Mouse (Mus musculus): ENCODE results near the gene Catsper2.
"Not testable (repeated sequence)": the region's sequence is repeated elsewhere in the genome, so short reads cannot be mapped to it uniquely, and the experiment has no call there.

Catsper2 gene

DNA sequence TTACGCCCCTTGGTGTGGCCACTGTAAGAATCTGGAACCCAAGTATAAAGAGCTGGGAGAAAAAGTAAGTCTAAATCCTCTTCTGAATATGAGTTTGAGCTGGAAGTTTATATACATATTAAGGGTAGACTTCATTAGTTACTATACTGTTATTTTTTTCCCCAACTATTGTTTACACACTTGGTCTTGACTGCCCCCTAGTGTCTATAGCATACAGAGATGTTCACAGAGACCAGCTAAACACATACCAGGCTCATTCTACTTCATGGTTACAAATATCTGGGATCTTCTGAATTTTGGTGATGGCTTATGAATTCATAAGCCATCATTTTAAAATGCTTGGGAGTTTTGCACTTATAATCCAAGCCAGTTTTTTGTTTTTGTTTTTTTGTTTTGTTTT, 21.3 kb upstream of the Catsper2 start:
- DNase-seq (ENCODE audit: low spot score), result peak; percentile 48

DNA sequence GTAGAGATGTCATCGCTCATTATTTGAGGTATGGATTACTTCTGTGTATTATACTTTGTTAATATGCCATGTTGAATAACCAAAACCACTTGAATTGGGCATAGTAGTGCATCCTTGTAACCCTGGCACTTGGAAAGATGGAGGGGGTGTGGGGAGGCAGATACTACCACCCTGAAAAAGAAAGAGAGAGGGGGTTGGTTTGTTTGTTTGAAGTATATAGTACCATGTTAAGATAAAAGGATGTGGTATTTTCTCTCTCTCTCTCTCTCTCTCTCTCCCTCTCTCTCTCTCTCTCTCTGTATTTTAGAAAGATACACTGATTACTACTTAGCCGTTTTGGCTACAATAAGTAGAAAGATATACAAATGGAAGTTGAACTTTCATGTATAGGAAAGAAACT, 12.3 kb upstream of the Catsper2 start:
- no peak for DNase-seq (ENCODE audit: low spot score)

DNA sequence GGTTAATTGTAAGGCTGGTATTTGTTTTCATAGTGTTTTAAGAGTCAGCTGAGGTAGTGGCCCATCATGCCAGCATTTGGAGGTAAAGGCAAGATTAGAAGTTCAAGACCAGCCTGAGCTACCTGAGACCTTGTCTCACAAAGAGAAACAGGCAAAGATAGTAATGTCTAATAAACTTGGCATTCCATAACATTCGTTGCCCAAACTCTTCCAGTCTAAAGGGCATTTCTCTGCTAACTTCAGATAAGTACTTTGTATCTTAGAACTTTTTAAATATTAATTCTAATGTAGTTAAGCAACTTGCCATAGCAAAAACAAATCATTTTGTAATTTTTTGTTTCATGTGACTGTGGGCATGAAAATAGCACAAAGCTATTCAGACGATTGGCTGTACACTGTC, 9.6 kb upstream of the Catsper2 start:
- DNase-seq (ENCODE audit: low spot score), result no peak

DNA sequence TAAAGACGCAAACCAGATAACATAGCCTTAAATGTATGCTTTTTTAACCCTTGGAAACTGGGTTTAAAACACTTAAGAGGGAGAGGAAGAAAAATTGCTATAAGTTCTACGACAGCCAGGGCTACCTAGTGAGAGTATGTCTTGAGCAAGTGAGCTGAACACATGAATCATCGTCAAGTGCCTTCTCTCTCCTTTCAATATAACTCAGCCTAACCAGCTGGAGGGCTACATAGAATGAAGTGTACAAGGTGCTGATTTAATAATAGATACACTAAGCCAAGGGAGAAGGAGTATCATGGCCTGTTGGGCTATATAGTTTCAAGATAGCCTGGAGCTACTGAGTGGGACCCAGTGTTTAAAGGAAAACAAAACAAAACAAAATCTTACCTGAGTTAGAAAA, 4.9 kb upstream of the Catsper2 start:
- DNase-seq (ENCODE audit: low spot score), result no peak

DNA sequence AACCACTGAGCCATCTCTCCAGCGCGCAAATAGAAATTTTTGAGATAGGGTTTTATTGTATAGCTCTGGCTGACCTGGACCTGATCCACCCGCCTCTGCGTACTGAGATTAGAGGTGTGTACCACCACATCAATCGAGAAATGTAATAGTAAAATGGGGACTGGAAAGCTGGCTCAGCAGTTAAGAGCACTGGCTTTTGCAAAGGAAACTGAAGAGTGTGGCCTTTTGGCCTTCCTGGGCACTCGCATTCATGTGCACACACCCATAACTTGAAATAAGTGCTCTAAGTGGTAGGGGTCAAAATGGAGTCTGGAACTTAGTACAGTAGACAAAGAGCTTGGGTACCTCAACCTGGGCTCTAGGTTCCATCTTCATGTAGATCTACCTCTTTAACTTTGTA, 2.8 kb upstream of the Catsper2 start:
- DNase-seq (ENCODE audit: low spot score), result no peak

DNA sequence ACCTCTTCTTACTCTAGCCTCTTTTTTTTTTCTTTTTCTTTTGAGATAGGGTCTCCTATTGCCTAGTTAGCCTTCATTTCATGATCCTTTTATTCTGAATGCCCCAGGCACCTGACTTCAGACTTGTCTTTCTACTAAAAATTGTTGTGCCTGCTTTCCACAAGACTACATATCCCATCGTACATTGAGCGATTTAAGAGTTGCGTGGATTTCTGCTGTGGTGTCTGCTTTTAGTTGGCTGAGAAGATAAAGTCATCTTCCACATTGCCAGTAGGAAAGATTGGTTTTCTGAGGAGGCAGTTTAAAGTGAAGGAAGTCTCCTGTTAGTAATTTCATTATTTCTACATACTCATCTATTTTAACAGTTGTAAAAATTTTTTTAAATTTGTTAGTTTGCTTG, 2.0 kb upstream of the Catsper2 start:
- no peak for DNase-seq (ENCODE audit: low spot score)

DNA sequence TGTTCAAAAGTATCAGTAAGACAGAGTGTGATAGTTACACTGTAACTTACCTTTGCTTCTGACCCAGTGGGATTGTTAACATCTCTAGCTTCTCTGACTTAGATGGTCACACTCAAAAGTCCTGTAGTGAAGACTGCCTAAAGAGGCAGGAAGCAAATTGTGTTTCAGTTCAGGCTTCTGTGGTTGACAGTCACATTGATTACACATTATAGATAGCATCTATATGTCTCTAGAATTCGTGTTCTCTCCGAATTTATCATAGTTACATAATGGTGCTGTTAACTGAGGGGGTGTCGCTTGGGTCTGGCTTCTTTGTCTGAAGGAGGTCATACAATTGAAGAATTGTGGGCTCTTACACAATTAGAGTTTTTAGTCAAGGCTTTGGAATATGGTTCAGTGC, 1.5 kb upstream of the Catsper2 start:
- DNase-seq (ENCODE audit: low spot score), result no peak

DNA sequence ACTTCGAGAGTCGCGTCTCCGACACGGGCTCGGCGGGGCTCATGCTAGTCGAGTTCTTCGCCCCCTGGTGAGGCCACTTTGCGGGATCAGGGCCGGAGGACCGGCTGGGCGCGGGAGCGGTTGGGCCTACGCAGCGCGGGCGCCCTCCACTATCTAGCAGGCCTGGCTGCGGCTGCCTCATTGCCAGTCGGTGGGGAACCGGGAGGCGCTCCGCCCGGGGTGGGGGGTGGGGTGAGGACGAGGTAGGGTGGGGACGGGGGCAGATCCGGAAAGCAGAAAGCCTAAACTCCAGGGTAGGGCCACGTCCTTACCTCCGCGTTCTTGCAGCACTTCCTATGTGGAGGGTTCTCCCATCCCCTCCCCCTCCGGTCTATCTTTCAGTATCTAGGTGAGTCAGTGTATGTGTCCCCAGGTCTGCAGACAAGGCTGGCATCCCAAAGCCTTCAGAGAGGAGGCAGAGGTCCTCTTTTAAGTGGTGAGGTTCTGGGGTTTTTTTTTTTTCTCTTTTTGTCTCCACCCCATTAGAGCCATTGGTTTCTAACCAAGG, 620 bp upstream of the Catsper2 start:
- peak; percentile 57 for DNase-seq (ENCODE audit: low spot score)

DNA sequence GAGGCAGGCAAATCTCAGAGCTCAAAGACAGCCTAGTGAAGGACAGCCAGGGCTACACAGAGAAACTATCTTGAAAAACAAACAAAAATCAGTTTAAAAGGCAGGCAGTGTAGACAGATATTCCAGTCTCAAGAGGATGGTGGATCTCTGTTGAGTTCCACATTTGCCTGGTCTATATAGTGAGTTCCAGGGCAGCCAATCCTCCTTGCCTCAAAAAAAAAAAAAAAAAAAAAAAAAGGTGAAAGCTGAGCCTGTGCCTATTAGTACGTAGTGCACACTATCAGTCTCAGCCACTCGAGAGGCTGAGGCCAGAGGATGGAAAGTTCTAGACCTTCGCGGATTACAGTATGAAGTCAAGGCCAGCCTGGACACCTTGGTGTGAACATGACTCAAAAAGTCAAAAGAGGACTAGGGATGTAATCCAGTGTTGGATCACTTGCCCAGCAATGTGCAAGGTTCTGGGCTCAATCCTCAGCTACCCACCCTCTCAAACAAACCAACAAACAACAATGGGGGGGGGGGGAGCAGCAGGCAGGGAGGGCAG, 677 bp downstream of the Catsper2 start:
- peak; percentile 42 for DNase-seq (ENCODE audit: low spot score)

DNA sequence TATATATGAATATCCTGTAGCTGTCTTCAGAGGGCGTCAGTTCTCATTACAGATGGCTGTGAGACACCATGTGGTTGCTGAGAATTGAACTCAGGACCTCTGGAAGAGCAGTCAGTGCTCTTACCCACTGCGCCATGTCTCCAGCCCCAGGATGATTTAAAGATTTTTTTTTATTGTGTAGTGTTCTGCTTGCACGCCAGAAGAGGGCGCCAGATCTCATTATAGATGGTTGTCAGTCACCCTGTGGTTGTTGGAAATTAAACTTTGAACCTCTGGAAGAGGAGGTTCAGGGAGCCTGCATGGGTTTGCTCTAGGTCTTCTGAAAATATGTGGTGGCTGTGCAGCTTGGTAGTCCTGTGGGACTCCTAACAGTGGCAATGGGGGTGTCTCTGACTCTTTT, 5.4 kb downstream of the Catsper2 start:
- DNase-seq (ENCODE audit: low spot score), result peak; percentile 30

DNA sequence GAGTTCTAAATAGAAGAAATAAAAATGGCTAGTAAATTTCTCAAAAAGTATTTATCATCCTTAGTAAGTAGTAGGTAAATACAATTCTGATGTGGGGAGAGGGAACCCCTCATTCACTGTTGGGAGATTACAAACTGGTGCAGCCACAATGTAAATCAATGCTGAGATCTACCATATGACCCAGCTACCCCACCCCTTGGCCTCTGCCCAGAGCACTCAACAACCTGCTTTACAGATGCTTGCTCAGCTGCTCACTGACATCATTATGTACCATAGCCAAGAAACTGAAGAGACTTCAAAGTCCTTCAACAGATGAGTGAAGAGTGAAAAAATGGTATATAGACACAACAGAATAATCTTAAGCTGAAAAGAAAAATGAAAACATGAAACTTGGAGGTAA, 10.3 kb downstream of the Catsper2 start:
- DNase-seq (ENCODE audit: low spot score), result no peak

DNA sequence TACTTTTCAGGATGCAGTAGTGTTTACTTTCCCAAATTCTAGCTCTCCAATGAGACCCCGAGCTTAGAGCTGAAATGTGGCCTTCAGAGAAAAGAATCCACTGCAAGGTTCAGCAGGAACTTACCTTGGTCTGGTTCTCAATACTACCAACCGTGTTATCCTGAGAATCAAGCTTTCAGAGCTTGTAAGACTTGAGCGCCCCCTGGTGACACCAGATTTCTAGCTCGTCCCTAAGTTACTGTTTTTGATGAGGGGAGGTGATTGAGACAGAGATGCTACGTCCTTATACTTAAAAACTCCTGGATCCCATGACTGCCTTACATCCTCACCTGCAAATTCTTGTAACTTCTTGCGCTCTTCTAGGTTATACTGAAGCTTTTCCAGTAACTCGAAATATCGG, 17.0 kb downstream of the Catsper2 start:
- DNase-seq (ENCODE audit: low spot score), result peak; percentile 79

DNA sequence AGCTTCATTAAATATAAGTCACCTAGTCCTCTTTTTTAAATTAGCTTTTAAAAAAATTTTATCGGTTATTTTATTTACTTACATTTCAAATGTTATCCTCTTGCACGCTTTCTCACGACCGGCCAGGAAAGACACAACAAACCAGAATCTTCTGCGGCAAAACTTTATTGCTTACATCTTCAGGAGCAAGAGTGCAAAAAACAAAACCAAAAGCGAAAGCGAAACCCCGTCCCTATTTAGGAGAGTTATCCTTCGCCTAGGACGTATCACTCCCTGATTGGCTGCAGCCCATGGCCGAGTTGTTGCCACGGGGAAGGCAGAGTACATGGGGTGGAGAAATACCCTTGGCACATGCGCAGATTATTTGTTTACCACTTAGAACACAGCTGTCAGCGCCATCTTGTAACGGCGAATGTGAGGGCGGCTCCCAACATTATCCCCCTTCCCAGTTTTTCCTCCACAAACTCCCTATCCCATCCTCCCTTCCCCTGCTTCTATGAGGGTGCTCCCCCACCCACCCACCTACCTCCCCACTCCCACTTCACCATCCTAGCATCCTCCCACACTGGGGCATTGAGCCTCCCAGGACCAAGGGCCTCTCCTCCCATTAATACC, 26.5 kb downstream of the Catsper2 start, which contains the start of gene Strc:
Gene Strc, minus strand, starts transcription at position 208 of the 615 bp plus-strand sequence.
- DNase-seq (ENCODE audit: low spot score), result not testable (repeated sequence)

DNA sequence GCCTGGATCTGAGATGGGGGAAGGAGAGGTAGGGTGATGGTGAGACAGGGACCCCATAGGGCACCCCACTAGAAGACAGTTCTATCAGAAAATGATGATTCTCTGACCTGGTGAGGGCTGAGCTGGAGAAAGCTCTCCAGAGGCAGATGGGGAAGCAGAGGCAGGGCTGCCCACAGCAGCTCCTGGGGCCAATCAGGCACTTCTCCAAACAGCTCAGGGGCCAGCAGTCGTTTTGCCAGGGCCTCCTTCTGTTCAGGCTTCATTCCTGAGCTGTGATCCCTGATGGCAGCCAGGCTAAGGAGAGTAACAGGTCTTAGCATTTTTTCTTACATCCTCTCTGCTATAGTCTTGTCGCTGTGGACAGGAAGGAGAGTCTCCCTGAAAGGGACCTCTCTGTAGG, 38.8 kb downstream of the Catsper2 start:
- DNase-seq (ENCODE audit: low spot score), result no peak

DNA sequence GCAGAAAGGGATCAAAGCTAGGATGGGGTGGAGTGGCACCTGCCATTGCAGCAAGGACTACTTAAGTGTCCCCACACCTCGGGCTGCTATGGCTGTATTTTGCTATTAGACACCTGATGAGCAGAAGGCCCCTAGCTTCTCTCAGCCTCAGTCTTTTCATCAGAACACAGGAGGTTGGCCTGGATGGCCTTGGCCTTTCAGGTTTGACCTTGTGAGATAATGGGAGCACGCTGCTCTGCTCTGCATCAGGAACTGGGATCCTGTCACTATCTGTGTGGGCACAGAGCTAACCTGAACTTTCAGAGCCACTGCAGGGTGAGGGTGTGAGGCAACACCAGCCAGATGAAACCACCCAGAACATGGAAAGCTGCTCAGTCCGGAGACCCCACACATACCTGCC, 41.3 kb downstream of the Catsper2 start:
- no peak for DNase-seq (ENCODE audit: low spot score)

DNA sequence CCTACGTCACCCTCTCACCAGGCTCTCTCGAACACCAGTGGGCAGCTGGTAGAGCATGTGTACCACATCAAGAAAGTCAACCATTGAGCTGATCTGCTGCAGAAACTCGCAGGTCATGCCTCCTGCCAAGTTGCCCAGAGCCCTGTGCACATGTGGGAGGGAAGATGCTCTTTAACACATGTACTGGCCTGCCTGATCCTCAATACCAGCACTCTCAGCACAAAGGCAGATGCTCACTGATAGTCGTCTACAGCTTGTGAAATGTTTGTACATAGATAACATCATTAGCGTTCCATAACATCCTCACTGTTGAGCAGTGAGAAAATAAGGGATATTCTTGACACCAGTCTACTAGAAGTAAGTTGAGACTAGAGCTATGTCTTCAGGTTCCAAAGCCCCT, 42.7 kb downstream of the Catsper2 start:
- no peak for DNase-seq (ENCODE audit: low spot score)

DNA sequence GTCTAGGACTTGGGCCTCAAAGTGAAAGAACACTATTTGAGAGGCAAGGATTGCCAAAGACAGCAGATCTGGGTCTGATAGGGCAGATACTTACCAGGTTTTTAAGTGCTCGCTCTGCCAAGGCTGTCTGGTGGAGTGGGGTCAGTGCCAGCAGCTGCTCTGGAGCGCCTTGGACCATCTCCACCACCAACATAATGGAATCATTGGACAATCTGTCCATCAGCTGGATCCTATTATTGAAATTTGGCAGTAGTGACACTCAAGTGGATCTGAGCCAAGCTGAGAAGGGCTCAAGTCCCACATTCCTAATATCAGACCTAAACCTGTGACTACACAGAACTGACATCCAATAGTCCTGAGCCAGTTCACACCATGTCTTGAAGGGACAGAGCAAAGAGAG, 44.8 kb downstream of the Catsper2 start:
- DNase-seq (ENCODE audit: low spot score), result peak; percentile 59

DNA sequence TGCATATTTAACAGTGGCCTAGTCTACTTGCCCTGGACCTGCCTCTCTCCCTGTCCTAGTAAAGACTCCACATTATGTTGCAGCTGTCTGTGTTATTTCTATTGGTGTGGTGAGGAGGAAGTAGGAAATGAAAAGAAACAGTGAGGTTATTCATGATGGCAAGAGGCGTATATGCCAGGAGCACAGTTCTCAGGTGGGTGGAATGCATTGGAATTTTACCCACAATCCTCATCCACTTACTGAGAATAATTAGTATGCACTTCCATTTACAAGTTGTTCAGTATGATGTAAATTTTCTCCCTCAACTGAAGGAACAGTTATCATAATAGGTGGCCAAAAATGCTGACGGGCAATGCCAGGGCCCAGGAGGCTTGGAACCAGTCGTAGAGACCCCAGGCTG, 49.9 kb downstream of the Catsper2 start:
- DNase-seq (ENCODE audit: low spot score), result no peak

DNA sequence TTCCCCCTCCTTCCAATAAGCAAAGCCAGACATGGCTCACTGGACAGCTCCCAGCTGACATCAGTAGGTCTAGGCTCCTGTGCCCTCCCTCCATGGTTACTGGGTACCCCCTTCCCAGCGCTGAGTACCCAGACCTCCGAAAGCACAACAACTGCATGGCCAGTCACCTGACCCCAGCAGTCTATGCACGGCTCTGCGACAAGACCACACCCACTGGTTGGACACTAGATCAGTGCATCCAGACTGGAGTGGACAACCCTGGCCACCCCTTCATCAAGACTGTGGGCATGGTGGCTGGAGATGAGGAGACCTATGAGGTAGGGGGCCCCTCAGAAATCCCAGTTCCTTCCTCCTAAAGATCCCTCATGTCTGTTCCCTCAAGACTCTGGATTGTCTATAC, 54.1 kb downstream of the Catsper2 start:
- DNase-seq (ENCODE audit: low spot score), result no peak

DNA sequence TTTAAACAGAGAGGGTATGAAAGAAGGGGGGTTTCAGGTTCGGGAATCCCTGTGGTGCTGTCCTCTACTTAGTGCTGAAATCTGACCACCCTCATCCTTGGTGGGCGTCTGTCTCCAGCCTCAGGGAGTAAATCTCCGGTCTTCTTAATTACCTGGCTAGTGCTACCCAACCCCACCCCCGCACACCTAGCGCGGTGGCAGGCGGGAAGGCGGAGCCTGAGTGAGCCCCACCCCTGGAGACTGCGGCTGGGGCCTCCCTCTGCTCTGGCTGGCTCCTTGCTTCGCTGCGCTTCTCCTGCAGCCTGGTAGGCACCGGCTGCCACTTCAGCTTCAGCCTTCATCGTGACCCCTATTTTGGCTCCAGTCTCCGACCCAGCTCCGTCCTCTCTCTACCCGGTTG, 55.2 kb downstream of the Catsper2 start:
- peak; percentile 61 for DNase-seq (ENCODE audit: low spot score)

DNA sequence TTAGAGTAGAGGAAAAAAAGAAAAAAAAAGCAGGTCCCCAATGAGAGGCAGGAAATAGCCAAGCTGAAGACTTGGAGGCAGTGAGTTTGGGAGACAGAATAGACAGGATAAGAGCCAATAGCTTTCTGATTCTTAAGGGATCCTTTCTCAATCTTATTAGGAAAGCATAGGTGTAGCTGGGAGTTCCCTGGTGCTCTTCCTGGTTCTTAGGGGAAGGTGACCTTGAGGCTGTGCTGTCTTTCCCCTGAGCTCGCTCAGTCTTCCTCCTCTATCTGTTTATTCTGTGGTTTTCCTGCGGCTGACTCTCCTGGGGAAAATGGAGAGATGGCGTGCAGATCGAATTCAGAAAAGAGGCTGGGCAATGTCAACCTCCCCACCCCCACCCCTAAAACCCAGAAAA, 55.6 kb downstream of the Catsper2 start:
- no peak for DNase-seq (ENCODE audit: low spot score)

DNA sequence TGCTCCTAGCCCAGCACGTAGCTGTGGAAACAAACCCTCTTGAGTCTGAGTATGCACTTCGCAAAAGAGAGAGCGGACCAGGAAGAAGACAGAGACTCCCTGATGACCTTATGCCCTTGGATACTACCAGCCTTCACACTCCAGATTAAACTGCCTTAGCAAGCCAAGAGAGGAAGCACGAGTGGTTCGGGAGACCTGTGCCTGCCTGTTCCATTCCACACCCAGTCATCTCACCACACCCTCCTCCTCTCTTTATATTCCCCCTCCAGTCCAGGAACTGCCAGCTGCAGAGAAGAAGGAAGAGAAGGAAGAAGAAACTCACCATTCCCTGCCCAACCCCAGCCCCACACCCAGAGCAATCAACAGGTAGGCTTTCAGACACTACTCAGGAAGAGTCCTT, 56.1 kb downstream of the Catsper2 start, which contains the start of gene Ckmt1:
Gene Ckmt1, plus strand, starts transcription at position 221 of the 400 bp plus-strand sequence.
- no peak for DNase-seq (ENCODE audit: low spot score)

DNA sequence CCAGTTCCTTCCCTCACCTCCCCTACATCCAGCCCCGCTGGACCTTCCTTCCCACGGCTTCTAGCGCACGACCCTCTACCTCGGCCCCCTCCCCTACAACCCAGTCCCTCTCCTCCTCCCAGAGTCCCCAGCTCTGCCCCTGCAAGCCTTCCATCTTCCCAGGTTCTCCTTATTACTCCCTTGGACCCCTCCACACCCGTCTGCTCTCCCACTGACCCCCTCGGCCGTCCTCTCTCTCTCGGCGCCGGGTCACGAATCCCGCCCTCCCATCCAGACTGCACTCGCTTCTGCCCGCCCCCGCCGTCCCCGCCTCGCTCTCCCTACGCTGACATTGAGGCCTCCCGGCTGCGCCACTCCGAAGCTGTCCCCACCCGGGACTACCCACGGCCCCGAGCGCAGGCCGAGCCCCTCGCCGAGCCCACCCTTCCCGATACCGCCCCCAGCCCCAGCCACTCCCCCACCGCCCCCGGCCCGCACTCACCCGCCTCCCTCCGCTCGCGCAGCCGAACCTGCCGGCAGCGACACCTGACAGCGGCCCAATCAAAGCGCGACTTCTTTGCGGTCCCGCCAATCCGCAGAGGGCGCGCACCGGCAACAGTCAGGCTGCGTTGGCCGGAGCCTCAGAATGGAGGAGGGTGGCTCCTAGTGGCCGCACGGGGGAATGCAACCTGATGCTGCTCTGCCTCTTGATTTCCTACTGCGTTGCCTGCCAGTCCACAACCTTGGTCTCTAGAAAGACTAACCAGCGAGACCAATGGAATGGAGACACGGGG, 58.6 kb downstream of the Catsper2 start, which contains the start of gene Ppip5k1:
Gene Ppip5k1, minus strand, starts transcription at position 577 of the 773 bp plus-strand sequence.
- DNase-seq (ENCODE audit: low spot score), result peak; percentile 96

All from MN1 (cell line).